Mouse (Mus musculus): ENCODE measurements around the gene Men1.

- TF ChIP-seq MAFK (IDR thresholded peaks at IDR 0.05; ENCODE audit: insufficient replicate concordance, low read length) (no peak), ZC3H11A (IDR thresholded peaks at IDR 0.05; ENCODE audit: low read depth, low read length) (no peak), CTCF (conservative IDR thresholded peaks at IDR 0.05 in 1 of 2, IDR thresholded peaks at IDR 0.05 in 1 of 2; ENCODE audit: low read depth in 2 of 2, low read length in 2 of 2) (no peak)
Observed at GRCm38 (mm10) chr19:6376643-6377042, 41.9 kb downstream of the Men1 start.
